Mouse (Mus musculus) brain, adult 2 months (tissue): ENCODE data around the gene Foxc2.
A peak's percentile ranks its signal among the peaks of the same experiment; 100 is the strongest.

Source experiments
- DNase-seq: peaks from one replicate; pipeline ENCODE4 v3.0.0; 2011; ENCODE audit warnings: low read depth, low spot score

Foxc2 gene

DNA sequence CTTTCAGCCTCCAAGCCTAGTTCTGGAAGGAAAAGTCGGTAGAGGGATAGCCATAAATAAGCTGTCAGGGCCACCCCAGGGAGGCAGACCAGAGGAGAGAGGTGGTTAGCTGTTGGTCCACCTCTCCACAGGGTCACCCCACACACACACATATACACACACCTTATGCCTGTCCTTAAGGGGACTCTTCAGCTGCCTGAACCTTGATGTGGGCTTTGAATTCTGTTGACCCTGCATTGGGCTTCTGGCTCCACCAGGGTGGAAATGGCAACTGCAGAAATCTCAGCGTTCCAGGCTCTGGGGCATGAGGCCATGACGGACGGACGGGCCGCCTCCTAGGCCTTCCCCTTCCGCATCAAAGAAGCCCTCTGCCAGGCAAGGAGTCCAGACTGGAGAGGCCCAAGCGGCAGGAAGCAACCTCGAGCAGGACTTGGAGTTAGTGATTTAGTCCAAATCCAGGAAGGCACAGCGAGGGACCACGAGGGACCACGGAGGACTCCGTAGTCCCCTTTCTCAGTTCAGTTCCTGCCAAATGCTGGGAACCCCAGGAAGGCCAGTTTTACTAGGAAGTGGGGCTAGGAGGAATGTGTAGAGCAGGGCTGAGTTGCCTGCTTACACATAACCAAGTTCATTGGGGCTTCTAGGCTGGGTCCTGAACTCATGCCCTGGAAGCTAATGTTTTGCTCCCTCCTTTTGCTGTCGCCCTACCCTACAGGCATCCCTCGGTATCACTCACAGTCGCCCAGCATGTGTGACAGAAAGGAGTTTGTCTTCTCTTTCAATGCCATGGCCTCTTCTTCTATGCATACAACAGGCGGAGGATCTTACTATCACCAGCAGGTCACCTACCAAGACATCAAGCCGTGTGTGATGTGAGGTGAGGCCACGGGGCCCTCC lies 29.7 kb upstream of the Foxc2 start:
- DNase-seq = no peak

DNA sequence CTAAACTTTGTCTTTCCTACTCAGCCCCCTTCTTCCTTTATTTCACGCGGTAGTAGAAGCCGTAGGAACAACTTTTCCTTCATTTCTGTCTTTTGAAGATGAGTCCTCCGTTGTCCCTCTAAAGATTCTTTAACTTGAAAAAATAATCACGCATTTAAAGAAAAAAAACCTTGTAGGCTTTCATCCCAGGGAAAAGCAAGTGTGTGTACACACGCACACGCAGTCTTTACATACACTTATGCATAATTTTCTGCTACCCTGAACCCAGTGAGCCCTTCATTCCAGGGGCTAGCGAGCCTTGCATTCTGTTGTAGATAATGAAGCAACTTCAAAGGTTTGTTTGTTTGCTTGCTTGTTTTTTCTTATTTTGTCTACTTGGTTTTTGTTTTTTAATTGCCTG lies 27.7 kb upstream of the Foxc2 start:
- no peak for DNase-seq

GRCm38 (mm10) chr8:121088871-121089630 lies 26.9 kb upstream of the Foxc2 start:
- DNase-seq = no peak

DNA sequence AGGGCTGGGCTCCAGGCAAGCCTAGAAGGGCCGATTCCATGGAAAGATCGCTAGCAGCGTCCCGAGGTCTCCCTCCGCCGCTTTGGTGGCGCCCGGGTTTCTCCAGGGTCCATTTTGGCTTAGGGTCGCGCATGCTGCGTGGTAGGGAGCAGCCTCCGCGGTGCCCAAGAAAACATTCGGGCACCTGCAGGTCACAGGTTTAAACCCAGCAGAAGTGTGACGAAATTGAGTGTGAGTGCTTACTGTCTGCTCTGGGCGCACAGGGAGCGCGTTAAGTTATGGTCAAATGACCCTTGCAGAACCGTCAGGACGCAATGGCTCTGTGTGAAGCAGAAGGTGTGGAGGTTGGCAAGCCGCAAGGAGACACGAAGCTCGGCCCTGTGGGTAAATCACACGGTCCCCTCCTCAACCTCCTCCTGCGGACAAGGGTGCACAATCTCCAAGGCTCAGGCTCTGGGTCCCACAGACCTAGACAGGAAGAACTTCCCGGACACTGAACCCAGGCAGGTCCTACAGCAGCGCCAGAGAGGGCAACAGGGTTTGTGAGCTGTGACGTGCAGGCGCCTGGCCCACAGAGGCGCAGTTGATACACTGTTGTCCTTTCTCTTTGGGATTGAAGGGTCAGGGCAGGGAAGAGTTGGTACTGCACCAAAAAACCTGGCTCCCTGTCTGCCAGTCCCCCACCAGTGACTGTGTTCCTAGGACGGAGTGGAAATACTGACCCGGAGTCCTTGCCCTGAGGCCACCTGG lies 26.2 kb upstream of the Foxc2 start:
- DNase-seq = no peak

DNA sequence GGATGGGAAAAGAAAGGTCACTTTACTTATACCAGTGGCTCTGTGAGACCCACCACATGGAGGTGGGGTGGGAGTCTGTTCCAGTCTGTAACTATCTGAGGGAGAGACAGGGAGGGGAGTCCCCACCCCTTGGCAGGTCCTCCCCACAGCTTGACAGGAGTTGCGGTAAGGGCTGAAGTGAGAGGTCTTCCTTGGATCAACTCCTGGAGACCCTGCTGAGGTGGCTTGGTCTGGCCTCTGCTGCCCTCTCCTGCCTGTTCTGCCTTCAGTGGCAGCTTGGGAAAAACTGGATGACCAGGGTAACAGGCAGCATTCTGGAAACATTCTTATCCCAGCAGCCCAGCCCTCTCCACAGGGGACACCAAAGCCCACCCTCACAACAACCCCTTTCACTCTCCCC lies 25.3 kb upstream of the Foxc2 start:
- no peak for DNase-seq

DNA sequence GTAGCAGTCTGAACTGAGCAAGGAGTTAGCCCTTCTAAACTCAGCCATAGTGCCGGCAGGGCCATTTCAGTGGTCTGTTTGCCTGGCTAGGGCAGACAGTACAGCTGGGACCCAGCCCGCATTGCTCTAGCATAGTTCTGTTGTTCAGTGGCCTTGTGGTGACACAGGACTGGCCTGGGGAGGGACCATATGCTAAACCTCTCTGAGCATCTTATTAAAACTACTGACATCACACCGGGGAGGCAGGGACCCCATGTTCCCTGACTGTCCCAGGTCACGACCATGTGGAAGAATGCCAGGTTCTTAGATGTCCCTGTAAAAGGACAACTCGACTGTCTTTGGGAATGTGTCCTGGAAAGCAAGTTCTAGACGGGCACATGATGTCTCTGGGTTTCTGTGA lies 23.8 kb upstream of the Foxc2 start:
- DNase-seq = no peak

DNA sequence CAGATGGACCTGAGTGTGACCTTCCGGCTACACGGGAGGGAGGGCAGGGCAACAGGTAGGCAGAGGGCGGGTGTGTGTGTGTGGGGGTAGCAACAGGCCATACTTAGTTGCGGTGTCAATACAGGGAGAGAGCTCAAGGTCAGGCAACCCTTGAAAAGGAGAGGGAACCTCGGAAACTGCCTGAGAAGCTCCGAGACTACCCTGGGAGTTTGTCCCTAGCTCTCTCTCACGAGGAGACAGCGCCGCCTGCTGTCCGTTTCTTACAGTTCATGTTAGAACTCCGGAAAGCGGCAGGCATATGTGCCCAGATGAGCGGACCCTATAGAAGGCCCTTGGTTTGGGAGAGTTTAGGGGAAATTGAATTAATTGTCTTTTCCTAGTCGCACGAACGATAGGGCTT lies 23.3 kb upstream of the Foxc2 start:
- DNase-seq = peak; percentile 82

- no peak for DNase-seq
Observed at GRCm38 (mm10) chr8:121093496-121093895, 22.5 kb upstream of the Foxc2 start.

- DNase-seq = peak; percentile 76
Observed at GRCm38 (mm10) chr8:121104049-121104818, 11.7 kb upstream of the Foxc2 start.

DNA sequence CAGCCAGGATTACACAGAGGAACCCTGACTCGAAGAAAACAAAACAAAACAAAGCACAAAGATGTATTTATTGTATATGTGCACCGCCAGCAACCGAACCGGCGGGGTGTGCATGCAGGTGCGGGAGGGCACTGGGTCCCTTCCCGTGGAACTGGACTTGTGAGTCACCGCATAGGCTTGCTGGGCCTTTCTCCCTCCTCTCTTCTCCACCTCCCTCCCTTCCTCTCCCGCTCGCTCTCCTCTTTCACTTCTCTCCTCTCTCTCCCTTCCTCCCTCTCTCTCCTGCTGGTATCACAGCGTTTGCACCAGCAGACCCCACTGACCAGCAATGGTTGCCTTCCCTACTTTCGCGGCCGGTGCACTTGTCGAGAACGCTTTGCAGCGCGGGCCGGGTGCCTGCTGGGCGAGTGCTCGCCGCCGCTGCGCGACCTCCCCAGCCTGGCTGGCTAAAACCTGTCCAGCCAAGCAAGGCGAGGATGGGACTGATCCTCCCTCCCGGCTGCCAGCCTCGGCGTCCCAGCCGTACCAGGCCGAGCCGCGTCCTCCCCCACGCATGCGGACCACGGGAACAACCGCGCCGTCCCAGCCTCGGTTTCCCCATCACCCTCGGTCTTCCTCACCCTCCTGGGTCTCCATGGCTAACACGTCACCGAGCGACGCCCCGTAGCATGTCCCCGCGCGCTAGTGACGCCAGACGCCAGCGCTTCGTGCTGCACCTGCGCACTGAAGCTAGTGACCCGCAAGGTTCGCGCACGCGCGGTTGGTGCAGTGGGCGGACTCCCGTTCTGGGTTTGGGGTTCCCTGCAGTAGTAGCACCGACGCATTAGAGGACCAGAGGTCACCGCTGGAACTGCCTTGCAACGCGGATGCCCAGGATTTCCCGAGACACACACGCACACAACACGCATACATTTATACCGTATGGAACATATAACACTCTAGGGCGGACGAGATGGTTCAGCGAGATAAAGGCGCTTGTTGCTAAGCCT lies 8.0 kb upstream of the Foxc2 start, which contains the start of gene Mthfsd:
Gene Mthfsd, minus strand, starts transcription at position 725 of the 989 bp plus-strand sequence.
- peak; percentile 99 for DNase-seq

GRCm38 (mm10) chr8:121108657-121109056 lies 7.3 kb upstream of the Foxc2 start:
- no peak for DNase-seq

DNA sequence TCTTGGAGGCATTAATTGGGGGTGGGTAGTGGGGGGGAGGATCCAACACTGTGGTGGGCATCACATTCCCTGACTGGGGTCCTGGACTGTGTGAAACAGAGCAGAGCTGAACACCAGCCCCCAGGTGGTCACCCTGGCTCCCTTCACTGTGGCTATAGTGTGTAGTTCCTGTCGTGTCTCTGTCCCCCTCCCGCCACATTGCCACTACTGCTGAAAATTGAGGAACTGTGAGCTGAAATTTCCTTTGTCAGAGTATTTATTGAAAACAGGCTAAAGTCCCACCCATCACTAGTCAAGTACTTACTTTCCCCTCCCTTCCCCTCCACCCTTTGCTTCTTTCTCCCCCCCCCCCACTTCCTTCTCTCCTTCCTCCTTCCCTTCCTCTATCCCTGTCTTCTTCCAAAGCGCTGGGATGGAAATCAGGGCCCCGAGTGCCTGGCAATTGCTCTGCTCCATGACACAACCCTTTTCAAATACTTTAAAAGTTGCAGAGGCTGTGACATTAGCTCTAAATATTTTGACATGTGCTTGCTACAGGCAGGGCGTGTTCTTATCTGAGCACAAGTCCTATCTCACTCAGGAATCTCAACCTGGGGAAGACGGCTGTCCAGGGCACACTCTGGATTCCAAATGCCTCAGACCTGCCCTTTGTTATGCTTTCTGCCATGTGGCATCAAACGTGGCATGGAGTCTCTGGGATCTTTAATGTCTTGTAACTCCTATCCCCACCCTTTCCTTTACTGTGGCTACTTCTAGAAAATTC lies 4.6 kb upstream of the Foxc2 start:
- no peak for DNase-seq

GRCm38 (mm10) chr8:121113261-121113660 lies 2.7 kb upstream of the Foxc2 start:
- peak; percentile 95 for DNase-seq

- DNase-seq = no peak
Observed at GRCm38 (mm10) chr8:121115136-121115535, 835 bp upstream of the Foxc2 start.

- DNase-seq = no peak
Observed at GRCm38 (mm10) chr8:121116591-121117185, 717 bp downstream of the Foxc2 start.

GRCm38 (mm10) chr8:121117186-121117651 lies 1.2 kb downstream of the Foxc2 start:
- no peak for DNase-seq

GRCm38 (mm10) chr8:121117906-121118305 lies 1.9 kb downstream of the Foxc2 start:
- no peak for DNase-seq

DNA sequence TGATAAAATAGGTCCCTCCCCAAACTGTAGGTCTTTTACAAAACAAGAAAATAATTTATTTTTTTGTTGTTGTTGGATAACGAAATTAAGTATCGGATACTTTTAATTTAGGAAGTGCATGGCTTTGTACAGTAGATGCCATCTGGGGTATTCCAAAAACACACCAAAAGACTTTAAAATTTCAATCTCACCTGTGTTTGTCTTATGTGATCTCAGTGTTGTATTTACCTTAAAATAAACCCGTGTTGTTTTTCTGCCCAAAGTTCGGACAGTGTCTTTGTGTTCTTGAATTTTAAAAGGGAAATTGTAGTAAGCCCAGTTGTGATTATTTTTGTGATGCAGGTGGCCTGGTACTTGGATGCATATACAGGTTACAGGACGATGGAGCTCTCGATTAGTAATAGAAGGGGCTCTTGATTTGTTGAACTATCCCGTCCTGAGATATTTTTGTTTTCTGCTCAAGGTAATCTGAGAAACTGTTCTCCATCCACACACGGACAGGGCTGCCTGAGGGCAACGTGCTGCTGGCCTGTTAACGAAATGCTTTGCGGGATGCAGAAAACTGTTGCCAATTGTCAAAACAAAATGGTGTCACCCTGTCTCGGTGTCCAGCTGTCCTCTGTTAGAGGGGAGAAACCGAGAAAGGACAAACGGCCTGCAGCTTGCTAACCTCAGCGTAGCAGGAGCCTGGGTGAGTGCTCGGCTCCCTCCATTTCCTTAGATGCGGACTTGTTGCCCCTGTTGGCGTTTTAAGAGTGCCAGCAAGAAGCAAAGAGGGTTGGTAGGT lies 2.9 kb downstream of the Foxc2 start:
- DNase-seq = no peak
